Mouse (Mus musculus) cortical plate, adult 2 months (tissue): ENCODE data around the gene Gm17545. TPM values are rescaled to one million over a fixed set of nuclear protein-coding genes. Genes with fewer than 3 reads are reported as not detected.

Experiments used
- H3K27ac ChIP-seq: fragments of 200-500 bp; 2 replicates; pipeline ENCODE4 v1.5.1; 2012; ENCODE audit warnings: low read length, control low read depth, inconsistent platforms; ENCODE audit not compliant: insufficient read depth
- H3K4me1 ChIP-seq: fragments of 200-500 bp; 2 replicates; pipeline ENCODE4 v1.6.1; 2011; ENCODE audit warnings: low read length; ENCODE audit not compliant: control insufficient read depth, insufficient read depth
- H3K4me3 ChIP-seq: fragments of 200-500 bp; 2 replicates; pipeline ENCODE4 v1.5.1; 2011; ENCODE audit warnings: mild to moderate bottlenecking, low read length, control low read depth; ENCODE audit not compliant: insufficient read depth
- CTCF ChIP-seq: fragments of 200-500 bp; IDR thresholded peaks from 2 replicates; pipeline ENCODE4 v1.5.1; 2011; ENCODE audit warnings: mild to moderate bottlenecking, control low read depth, low read length; ENCODE audit not compliant: insufficient read depth; ENCODE audit errors: extremely low read depth
- POLR2A ChIP-seq: fragments of 200-500 bp; IDR thresholded peaks from 2 replicates; pipeline ENCODE4 v1.6.1; 2011; ENCODE audit warnings: mild to moderate bottlenecking, low read length, control low read depth; ENCODE audit not compliant: insufficient read depth; ENCODE audit errors: extremely low read depth
- polyA plus RNA-seq: library from polyadenylated mRNA; depleted of rRNA; stranded (reverse); fragments of >200 nt; gene quantifications from 2 replicates; pipeline ENCODE4 v1.2.3, GENCODE M21; 2012

Gene Gm17545
- polyA plus RNA-seq, 1 experiment = not detected

DNA sequence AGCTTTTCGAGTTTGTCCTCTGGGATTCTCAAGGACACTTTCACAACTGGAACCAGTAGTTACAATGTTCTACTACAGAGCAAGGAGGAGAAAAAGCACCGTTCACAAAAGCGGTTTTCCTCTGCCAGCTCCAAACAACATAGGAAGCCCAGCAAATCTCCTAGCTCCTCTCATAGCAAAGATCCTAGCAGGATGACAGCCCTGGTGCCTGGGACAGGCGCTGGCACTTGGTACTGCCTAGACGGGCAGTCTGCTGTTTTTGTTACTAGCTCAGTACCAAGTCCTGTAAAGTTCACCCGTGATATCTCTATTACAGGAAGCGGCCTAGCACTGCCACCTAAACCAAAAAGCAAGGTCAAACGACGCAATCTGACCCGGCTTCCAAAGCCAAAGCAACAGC, 29.9 kb upstream of the Gm17545 start:
- H3K4me1 ChIP-seq = peaks cover 2% of the 10 kb centered on the region; the same call in 1 of the 2 replicates
- H3K27ac ChIP-seq = no peak overlapping the region
- no peak for TF ChIP-seq CTCF
- TF ChIP-seq POLR2A = no peak
- H3K4me3 ChIP-seq = no peak overlapping the region

DNA sequence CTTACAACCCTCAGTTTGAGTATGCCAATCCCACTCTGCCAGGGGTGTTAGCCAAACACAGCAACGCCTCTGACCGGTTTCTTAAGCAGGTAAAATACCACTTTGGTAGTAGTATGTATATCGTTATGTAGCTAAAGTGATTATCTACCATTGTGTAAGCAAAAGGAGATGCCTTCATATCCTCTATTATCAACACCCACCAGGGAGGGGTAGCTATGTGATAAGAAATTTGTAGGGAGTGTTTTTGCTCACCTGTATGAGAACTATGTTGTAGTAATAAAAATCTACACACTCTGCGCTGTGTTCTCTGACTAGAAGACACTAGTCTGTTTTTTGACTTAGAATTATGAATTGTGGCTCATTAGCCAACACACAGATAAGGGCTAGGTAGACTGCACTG, 29.4 kb upstream of the Gm17545 start:
- TF ChIP-seq POLR2A (no peak), CTCF (no peak)
- Histone ChIP-seq H3K27ac (no peak overlapping the region), H3K4me1 (peaks cover 2% of the 10 kb centered on the region; the same call in 1 of the 2 replicates), H3K4me3 (no peak overlapping the region)

DNA sequence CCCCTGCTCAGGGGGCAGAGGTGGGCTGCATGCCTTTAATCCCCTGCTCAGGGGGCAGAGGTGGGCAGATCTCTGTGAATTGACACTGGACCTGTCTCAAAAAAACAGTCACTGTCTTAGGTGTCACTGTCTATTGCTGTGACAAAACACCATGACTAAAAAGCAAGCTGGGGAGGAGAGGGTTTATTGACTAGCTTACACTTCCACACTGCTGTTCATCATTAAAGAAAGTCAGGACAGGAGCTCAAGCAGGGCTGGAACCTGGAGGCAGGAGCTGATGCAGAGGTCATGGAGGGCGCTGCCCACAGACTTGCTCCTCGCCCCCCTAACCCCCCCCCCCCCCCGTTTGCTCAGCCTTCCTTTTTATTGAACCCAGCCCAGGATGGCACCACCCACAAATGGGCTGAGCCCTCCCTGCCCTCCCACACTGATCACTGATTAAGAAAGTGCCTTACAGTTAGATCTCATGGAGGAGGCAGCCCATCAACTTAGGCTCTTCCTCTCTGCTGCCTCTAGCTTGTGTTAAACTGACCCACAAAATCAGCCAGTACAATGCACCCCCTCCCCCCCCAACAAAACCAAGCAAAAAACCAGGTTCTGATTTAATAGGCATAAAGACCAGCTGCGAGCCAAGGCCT, 25.9 kb upstream of the Gm17545 start:
- H3K4me1 ChIP-seq = no peaks in the 10 kb centered on the region
- TF ChIP-seq CTCF = no peak
- TF ChIP-seq POLR2A = no peak
- H3K4me3 ChIP-seq = no peak overlapping the region
- no peak overlapping the region for H3K27ac ChIP-seq

DNA sequence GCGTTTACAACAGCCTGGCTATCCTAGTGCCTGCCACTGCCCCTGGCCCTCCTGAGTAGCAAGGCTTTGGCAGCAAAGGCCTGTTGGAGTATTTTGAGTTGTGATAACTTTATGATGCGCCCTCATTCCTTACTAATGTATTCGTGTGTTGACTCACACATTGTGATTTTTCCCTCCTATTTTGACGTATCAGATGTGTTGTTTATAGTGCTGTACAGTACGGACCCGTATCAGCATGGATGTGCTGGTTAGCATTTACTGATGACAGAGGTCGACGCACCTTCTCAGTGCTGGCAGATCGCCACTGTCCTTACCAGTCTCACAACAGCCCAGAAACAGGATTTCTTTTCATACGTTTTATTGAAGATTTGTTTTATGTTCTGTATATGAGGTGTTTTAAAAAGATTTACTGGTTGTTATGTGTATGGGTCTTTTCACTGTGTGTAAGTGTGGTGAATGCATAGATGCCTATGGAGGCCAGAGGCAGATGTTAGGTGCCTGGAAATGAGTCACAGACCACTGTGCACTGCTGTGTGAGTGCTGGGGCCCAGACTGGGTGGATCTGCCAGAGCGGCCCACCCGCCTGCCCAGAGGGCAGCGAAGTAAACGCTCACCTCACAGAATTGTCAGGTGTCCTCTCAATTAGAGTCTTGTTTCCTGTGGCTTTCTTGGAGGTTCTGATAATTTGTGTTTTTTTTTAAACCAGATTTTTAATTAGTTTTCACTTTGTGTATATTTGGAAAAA, 25.3 kb upstream of the Gm17545 start:
- Histone ChIP-seq H3K27ac (no peak overlapping the region), H3K4me1 (no peaks in the 10 kb centered on the region)
- TF ChIP-seq CTCF (no peak), POLR2A (no peak)

DNA sequence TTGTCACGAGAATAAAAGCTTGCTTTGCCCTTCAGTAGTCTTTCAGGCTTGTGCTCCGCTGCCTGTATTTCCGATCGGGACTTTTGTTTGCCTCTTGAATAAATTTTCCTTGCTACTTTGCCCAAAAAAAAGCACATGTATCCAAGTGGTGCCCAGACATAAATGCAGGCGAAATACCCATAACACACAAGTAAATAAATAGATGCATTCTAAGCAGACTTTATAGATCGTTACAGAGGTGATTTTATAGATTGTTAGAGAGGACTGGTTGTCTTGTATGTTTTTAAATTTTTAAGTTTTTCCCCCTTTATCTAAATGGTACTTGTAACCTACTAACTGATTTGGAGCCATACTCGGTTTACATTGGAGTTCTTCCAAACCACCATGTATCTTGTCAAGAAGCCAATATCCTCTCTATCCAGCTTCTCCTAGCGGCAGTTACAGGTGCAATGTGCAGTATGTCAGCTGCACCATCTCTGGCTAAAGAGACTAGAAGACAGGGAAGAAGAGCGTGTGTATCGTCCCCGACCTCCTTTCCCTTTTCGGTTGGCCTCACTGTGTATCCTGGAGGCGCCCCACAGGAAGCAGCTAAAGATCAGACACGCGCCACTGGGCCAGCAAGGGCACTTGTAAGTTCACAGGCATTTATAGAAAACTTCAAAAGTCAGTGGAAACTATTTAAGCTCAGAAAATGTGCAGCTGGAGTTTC, 24.4 kb upstream of the Gm17545 start:
- H3K4me3 ChIP-seq = no peak overlapping the region
- no peaks in the 10 kb centered on the region for H3K4me1 ChIP-seq
- TF ChIP-seq CTCF = no peak
- TF ChIP-seq POLR2A = no peak
- no peak overlapping the region for H3K27ac ChIP-seq

More for the DNA sequence above, 25.3 kb upstream of the Gm17545 start:
- H3K4me3 ChIP-seq = no peak overlapping the region

DNA sequence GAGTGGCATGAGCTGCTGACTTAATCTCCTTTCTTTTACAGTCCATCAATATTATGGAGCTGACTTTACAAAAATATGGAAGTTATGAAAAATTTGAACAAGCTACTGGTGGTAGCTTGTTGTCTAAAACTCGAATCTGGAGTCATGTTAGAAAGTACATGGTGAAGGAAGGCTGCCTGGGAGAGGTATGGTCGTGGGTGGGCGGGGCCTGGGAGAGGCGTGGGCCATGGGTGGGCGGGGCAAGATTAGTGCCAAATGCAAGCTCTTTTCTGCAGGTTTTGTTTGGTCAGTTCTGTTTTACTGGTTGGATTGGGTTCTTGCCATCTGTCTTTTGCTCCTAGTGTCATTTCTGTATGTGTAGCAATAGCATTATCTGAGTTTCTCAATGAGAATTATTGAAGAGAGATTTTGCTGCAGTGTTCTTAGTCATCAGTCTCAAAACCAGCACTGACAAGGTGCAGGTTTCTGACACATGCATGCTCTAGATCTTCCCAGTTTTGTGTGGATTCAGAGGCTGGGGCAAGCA, 23.7 kb upstream of the Gm17545 start:
- TF ChIP-seq CTCF (no peak), POLR2A (no peak)
- no peak overlapping the region for H3K27ac ChIP-seq
- no peak overlapping the region for H3K4me3 ChIP-seq

DNA sequence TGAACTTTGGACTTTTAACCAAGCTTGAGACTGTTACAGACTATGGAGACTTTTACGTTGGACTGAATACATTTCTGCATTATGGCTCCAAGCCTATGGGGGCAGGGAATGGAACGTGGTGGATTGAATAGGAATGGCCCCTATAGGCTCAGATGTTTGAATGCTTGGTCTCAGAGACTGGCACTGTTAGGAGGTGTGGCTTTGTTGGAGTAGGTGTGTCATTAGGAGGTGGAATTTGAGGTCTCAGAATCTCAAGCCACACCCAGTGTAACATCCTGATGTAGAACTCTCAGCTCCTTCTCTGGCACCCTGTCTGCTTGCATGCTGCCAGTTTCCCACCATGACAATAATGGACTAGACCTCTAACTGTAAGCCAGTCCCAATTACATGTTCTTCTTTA, 20.9 kb upstream of the Gm17545 start:
- Histone ChIP-seq H3K27ac (no peak overlapping the region), H3K4me3 (no peak overlapping the region), H3K4me1 (no peaks in the 10 kb centered on the region)
- TF ChIP-seq CTCF (no peak), POLR2A (no peak)

More for the DNA sequence above, 23.7 kb upstream of the Gm17545 start:
- H3K4me1 ChIP-seq = no peaks in the 10 kb centered on the region

DNA sequence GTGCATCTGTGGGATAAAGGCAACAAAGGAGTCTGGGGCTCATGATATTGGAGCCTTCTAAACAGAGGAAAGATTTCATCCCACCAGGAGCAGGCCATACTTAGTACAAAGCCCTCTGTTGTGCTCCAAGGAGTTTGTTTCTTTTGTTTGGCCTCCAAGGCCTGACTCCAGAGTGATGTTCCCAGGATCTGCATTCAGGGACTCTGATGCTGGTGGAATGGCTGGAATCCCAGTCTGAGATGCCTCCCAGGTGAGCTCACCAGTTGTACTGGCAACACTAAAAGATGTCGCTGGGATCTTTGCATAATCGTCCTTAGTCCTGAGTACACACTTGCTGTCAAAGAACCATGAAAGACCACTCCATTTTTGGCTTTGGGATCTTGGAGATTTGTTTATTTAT, 20.0 kb upstream of the Gm17545 start:
- Histone ChIP-seq H3K4me1 (no peaks in the 10 kb centered on the region), H3K4me3 (no peak overlapping the region), H3K27ac (no peak overlapping the region)
- no peak for TF ChIP-seq CTCF
- no peak for TF ChIP-seq POLR2A

DNA sequence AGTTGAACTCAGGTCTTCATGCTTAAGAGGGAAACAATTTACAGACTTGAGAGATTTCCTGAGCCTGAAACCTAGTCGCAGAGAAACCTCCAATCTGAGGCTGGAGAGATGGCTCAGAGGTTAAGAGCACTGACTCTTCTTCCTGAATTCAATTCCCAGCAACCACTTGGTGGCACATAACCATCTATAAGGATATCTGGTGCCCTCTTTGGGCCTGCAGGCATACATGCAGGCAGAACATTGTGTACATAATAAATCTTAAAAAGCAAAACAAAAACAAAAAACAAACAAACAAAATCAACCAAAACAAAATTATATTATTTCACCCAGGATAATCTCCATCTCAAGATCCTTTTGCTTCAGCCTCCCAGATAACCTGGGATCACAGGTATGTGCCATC, 15.3 kb upstream of the Gm17545 start:
- no peak overlapping the region for H3K27ac ChIP-seq
- no peak overlapping the region for H3K4me3 ChIP-seq
- H3K4me1 ChIP-seq = no peaks in the 10 kb centered on the region
- TF ChIP-seq POLR2A = no peak
- no peak for TF ChIP-seq CTCF

DNA sequence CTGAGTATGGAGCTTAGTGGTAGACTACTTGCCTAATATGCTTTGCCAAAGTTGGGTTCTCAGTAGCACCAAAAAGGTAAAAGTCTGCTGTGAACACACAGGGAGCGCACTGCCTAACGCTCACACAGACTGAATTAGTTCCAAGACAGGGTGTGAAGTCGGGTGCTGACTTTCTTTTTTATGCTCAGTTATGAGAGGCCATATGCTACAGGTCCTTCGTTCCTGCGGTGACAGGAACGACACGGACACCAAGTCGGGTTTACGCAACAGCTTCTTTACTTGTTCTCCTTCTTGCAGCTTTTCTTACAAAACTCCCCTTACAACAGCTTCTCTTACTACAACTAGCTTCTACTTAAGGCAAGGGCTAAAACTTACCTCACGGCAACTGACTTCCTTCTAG, 10.9 kb upstream of the Gm17545 start:
- H3K4me3 ChIP-seq = no peak overlapping the region
- H3K4me1 ChIP-seq = no peaks in the 10 kb centered on the region
- TF ChIP-seq CTCF (no peak), POLR2A (no peak)
- no peak overlapping the region for H3K27ac ChIP-seq
